Mouse (Mus musculus): Measurements from ENCODE around the gene Arhgap22. TPM values are rescaled to one million over a fixed set of nuclear protein-coding genes. Genes with fewer than 3 reads are reported as not detected.

Gene Arhgap22
- polyA plus RNA-seq, 1 experiment, result 9.0 TPM

DNA sequence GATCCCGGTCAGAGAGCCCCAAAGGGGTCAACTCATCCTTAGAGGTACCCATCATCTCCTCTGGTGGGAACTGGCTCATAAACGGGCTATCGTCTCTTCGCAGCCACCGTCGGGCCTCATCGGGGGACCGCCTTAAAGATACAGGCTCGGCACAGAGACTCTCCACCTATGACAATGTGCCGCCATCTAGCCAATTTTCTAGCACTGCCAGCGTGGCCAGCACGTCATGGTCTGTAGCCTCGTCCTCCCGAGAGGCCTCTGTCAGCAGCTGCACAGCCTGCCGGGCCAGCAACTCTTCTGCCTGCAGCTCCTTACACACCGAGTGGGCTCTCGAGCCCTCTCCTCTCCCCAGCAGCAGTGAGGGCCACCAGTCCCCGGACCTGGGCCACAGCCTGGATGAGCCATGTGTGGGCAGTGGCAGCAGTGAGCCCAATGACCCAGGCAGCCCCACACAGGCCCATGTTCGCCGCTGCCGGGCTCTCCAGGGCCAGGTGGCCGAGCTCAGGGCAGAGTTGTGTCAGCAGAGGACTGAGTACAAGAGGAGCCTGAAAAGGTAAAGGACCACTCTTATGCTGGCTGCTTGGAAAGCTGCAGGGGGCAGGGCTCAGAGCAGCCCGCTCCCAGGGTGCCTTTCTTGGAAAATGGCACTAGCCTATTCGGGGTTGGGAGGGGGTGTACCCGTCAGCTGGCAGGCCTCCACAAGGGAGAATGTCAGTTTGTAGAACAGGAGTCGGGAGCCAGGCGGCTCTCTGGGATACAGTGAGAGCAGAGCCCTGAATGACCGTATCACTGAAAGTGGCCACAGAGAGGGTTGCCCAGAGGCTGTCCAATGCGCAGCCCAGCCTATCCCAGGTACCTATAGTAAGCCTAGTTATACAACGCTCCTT, 153.3 kb downstream of the Arhgap22 start:
- Histone ChIP-seq H3K4me3 (ENCODE audit: insufficient read depth, low read length) (no peak overlapping the region), H3K4me1 (ENCODE audit: control insufficient read depth, insufficient read depth, low read length) (no peaks in the 10 kb centered on the region), H3K27ac (ENCODE audit: insufficient read depth, low read length) (no peak overlapping the region)
- TF ChIP-seq POLR2A (IDR thresholded peaks at IDR 0.05; ENCODE audit: low read depth, low read length) (no peak), CTCF (IDR thresholded peaks at IDR 0.05; ENCODE audit: borderline replicate concordance, insufficient read depth, low read length) (no peak)

DNA sequence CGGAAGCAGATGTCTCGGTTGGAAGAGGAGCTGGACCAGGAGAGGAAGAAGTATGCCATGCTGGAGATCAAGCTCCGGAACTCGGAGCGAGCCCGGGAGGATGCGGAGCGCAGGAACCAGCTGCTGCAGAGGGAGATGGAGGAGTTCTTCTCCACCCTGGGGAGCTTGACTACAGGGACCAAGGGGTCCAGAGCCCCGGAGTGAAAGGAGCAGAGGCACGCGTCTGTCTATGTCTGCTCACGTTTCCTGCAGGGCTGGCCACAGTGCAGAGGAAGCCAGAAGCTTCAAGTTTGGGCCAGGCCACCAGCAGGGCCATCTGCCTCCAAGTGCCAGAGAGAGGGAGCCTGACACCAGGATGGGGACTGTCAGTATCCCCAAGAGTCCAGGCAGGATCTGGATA, 155.5 kb downstream of the Arhgap22 start:
- Histone ChIP-seq H3K4me1 (ENCODE audit: control insufficient read depth, insufficient read depth, low read length) (no peaks in the 10 kb centered on the region), H3K27ac (ENCODE audit: insufficient read depth, low read length) (no peak overlapping the region), H3K4me3 (ENCODE audit: insufficient read depth, low read length) (no peak overlapping the region)
- TF ChIP-seq POLR2A (IDR thresholded peaks at IDR 0.05; ENCODE audit: low read depth, low read length), result no peak
- TF ChIP-seq CTCF (IDR thresholded peaks at IDR 0.05; ENCODE audit: borderline replicate concordance, insufficient read depth, low read length), result no peak

DNA sequence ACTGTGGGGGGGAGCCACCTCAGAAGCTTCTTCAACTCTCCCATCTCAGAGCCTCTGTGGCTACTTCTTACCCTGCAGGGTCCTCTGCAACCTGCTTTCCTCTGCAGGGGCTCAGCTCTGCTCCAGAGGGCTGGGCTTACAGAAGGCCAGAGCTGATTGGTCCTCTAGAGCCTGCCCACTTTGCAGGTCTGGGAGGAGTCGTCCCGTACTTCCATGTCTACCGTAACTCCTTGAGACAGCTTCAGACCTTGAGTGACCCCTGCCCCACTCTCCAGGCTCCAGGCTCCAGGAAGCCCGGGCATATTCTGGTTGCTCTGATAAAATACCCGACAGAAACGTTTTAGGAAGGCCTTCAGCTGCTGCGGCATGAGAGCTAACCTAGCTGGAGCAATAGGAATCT, 156.2 kb downstream of the Arhgap22 start:
- TF ChIP-seq CTCF (IDR thresholded peaks at IDR 0.05; ENCODE audit: borderline replicate concordance, insufficient read depth, low read length) (no peak), POLR2A (IDR thresholded peaks at IDR 0.05; ENCODE audit: low read depth, low read length) (no peak)
- no peak overlapping the region for H3K4me3 ChIP-seq (ENCODE audit: insufficient read depth, low read length)
- H3K4me1 ChIP-seq (ENCODE audit: control insufficient read depth, insufficient read depth, low read length), result no peaks in the 10 kb centered on the region
- H3K27ac ChIP-seq (ENCODE audit: insufficient read depth, low read length), result no peak overlapping the region

DNA sequence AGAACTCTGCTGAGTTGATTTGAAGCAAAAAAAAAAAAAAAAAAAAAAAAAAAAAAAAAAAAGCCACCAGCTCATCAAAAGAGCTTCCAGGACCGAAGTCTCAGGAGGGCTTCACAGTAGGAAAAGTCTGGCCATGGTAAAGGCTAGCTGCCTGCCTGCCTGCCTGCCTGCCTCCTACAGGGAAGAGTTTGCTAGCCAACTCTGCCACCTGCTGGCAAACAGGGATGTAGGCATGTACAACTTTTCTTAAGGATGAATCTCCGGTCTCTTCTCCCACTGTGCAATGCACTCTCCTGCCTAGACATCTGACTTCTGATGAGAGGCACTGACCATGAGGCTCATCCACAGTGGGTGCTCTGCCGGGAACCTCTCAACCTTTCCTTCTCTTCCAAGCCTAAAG, 157.4 kb downstream of the Arhgap22 start:
- H3K4me3 ChIP-seq (ENCODE audit: insufficient read depth, low read length), result no peak overlapping the region
- TF ChIP-seq POLR2A (IDR thresholded peaks at IDR 0.05; ENCODE audit: low read depth, low read length), result no peak
- peak; percentile 88 for TF ChIP-seq CTCF (IDR thresholded peaks at IDR 0.05; ENCODE audit: borderline replicate concordance, insufficient read depth, low read length)
- no peaks in the 10 kb centered on the region for H3K4me1 ChIP-seq (ENCODE audit: control insufficient read depth, insufficient read depth, low read length)
- H3K27ac ChIP-seq (ENCODE audit: insufficient read depth, low read length), result no peak overlapping the region

DNA sequence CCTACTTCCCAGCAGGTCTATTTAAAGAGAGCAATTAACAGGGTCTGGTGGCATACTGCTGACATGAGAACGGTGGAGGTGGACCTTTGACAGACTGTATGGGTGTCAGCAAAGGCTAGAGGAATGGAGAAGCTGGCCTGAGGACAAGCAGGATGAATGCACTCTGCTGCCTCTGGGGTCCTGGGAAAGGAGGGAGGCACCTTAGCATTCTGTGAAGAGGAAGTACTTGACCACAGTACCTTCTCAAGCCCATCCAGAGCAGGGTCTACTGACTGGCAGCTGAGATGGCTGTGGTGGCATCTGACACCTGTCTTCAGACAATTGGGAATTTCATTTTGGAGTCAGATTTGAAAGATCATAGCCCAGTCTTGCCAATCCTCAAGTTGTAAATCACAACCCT, 159.4 kb downstream of the Arhgap22 start:
- no peak for TF ChIP-seq POLR2A (IDR thresholded peaks at IDR 0.05; ENCODE audit: low read depth, low read length)
- TF ChIP-seq CTCF (IDR thresholded peaks at IDR 0.05; ENCODE audit: borderline replicate concordance, insufficient read depth, low read length), result no peak
- Histone ChIP-seq H3K4me3 (ENCODE audit: insufficient read depth, low read length) (no peak overlapping the region), H3K4me1 (ENCODE audit: control insufficient read depth, insufficient read depth, low read length) (no peaks in the 10 kb centered on the region), H3K27ac (ENCODE audit: insufficient read depth, low read length) (no peak overlapping the region)

DNA sequence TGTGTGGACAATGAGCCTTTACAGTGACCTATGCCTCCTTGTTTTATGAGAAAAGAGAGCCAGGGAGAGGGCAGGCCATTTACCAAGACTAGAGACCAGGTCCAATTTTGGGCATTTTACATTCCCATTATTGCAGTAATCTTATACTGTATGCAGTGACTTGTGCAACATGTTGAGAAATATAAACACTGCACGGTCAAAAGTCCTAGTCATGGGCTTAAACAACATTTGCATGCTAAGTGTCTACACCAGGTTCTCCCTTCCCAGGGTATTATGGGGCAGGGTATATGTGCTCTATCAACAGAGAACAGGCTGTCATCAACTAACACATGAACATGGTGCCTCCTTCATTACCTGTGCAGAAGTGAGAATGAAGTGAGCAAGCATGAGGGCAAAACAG, 160.3 kb downstream of the Arhgap22 start:
- H3K4me1 ChIP-seq (ENCODE audit: control insufficient read depth, insufficient read depth, low read length), result no peaks in the 10 kb centered on the region
- TF ChIP-seq CTCF (IDR thresholded peaks at IDR 0.05; ENCODE audit: borderline replicate concordance, insufficient read depth, low read length) (no peak), POLR2A (IDR thresholded peaks at IDR 0.05; ENCODE audit: low read depth, low read length) (no peak)
- H3K4me3 ChIP-seq (ENCODE audit: insufficient read depth, low read length), result no peak overlapping the region
- H3K27ac ChIP-seq (ENCODE audit: insufficient read depth, low read length), result no peak overlapping the region

DNA sequence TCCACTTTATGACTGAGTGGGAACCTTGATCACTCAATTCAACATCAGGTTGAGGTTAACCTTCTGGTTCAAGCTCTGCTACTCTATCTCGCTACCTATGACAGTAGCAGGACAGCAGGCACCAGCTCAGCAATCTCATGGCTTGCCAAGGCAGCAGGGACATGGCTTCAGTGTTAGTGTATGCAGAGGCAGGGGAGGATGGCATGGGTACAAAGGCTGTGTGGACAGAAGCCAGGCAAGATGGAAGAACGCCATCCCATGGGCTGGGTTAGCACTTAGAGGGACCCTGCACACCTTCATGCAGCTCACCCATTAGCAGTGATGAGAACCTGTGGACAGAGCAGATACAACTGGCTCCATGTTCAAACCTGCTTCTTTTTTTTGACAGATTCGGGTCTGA, 163.4 kb downstream of the Arhgap22 start:
- no peak for TF ChIP-seq POLR2A (IDR thresholded peaks at IDR 0.05; ENCODE audit: low read depth, low read length)
- TF ChIP-seq CTCF (IDR thresholded peaks at IDR 0.05; ENCODE audit: borderline replicate concordance, insufficient read depth, low read length), result no peak
- H3K4me1 ChIP-seq (ENCODE audit: control insufficient read depth, insufficient read depth, low read length), result no peaks in the 10 kb centered on the region
- H3K4me3 ChIP-seq (ENCODE audit: insufficient read depth, low read length), result no peak overlapping the region
- H3K27ac ChIP-seq (ENCODE audit: insufficient read depth, low read length), result no peak overlapping the region

DNA sequence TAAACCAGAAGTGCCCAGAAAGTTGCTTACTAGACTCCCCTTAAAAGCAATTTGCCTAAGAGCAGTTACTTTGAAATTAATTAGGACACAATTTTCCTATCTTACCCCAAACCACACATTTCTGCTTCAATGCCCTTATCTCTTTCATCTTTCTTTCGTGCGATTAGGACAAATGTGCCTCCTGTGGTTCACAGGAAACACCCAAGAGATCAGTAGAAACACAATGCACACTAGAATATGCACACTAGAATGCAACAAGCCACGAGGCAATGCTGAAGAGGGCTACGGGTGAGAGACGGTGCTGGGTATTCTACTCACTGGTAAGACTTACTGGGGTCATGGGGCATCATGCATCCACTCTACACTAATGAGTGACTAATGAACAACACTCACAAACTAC, 164.9 kb downstream of the Arhgap22 start:
- Histone ChIP-seq H3K27ac (ENCODE audit: insufficient read depth, low read length) (no peak overlapping the region), H3K4me1 (ENCODE audit: control insufficient read depth, insufficient read depth, low read length) (no peaks in the 10 kb centered on the region), H3K4me3 (ENCODE audit: insufficient read depth, low read length) (no peak overlapping the region)
- TF ChIP-seq CTCF (IDR thresholded peaks at IDR 0.05; ENCODE audit: borderline replicate concordance, insufficient read depth, low read length) (no peak), POLR2A (IDR thresholded peaks at IDR 0.05; ENCODE audit: low read depth, low read length) (no peak)

DNA sequence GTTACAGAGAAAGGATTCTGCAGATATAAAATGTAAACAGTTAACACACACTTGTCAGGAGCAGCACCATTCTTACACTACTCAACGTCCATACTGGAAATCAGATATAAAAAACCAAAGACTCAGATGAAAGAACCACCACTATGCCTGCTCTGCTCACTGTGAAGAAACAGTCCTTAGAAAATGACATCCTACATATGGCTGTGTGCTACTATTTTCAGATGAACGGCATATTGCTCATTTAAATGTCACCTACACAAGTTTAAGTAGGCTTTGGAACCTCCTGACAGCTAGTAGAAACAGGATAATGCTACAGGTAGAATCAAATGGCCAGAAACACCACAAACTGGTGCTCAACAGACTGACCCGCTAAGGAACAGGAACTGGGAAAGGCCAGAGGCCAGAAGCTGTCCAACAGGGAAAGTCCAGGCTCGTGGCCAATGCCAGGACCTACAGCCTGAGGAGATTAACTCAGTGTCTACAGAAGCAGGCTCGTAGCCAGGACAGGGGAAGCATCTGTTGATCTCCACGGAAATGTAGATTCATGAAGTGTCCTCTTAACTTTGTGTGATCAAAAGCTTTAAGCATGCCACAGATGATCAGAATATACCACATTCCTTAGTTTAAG, 167.1 kb downstream of the Arhgap22 start:
- no peak for TF ChIP-seq POLR2A (IDR thresholded peaks at IDR 0.05; ENCODE audit: low read depth, low read length)
- no peak for TF ChIP-seq CTCF (IDR thresholded peaks at IDR 0.05; ENCODE audit: borderline replicate concordance, insufficient read depth, low read length)
- H3K27ac ChIP-seq (ENCODE audit: insufficient read depth, low read length), result no peak overlapping the region
- no peak overlapping the region for H3K4me3 ChIP-seq (ENCODE audit: insufficient read depth, low read length)
- H3K4me1 ChIP-seq (ENCODE audit: control insufficient read depth, insufficient read depth, low read length), result no peaks in the 10 kb centered on the region
